Mouse (Mus musculus) testis, adult 2 months (tissue): ENCODE results near the gene Gm10553.
"Not testable (repeated sequence)": the region's sequence is repeated elsewhere in the genome, so short reads cannot be mapped to it uniquely, and the experiment has no call there.

Experiments
- CTCF ChIP-seq: fragments of 200-500 bp; IDR thresholded peaks from 2 replicates; pipeline ENCODE4 v1.5.1; 2012; ENCODE audit warnings: low read depth, mild to moderate bottlenecking, inconsistent platforms, low read length, moderate library complexity; ENCODE audit not compliant: control insufficient read depth, insufficient read depth, insufficient replicate concordance
- POLR2A ChIP-seq: fragments of 200-500 bp; IDR thresholded peaks from 2 replicates; pipeline ENCODE4 v1.6.1; 2012; ENCODE audit warnings: low read depth, mild to moderate bottlenecking, inconsistent platforms, low read length, moderate library complexity; ENCODE audit not compliant: control insufficient read depth

- TF ChIP-seq CTCF, POLR2A: not testable (repeated sequence)
Measured at GRCm38 (mm10) chr1:85093011-85093572, 6.9 kb upstream of the Gm10553 start.
